Mouse (Mus musculus) ES-Bruce4 (cell line): ENCODE results near the gene Pigl.

Experiments used
- CTCF ChIP-seq: IDR thresholded peaks from one replicate; pipeline ENCODE4 v1.8.1; 2011; ENCODE audit warnings: low read depth, low read length
- POLR2A ChIP-seq: IDR thresholded peaks from one replicate; pipeline ENCODE4 v1.8.1; 2011; ENCODE audit warnings: low read length; ENCODE audit not compliant: insufficient read depth

DNA sequence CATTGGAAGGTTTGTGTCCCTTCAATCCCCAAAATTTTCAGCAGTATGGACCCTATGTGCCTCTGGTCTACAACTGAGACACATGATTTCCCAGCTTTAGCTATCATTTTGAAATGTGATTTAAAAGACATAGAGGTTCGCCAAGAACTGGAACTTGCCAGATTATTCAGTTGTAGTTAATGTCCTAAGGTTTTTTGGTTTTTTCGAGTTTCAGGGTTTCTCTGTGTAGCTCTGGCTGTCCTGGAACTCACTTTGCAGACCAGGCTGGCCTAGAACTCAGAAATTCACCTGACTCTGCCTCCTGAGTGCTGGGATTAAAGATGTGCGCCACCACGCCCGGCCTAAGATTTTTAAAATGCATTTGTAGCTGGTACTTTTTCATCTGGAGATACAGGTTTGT lies 95.4 kb downstream of the Pigl start:
- TF ChIP-seq POLR2A (no peak), CTCF (no peak)
